Mouse (Mus musculus): ENCODE results near the gene Klhdc1.

DNA sequence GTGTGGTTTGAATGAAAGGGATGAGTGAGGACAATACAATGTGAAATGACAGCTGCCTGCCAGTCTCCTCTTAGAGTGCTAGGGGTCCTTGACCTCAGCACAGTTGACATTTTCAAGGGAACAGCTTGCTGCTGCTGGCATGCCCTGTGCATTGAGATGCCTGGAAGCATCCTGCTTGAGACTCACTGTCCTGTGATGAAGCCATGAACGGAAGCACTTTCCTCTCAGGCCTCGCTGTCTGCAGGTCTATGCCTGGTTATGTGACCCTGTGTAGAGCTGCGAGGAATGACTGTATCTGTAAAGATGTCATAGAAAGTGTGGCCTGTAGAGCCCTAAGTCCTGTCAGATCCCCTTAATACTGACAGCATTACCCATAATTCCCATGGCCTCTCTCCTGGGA is 24.1 kb downstream of the Klhdc1 start:
- no peak for TF ChIP-seq TAL1 (IDR thresholded peaks at IDR 0.05; ENCODE audit: low read length)
- TF ChIP-seq POLR2A (IDR thresholded peaks at IDR 0.05; ENCODE audit: control insufficient read depth in 1 of 2, insufficient read depth in 1 of 2, low read depth in 1 of 2, low read length in 2 of 2, poor library complexity in 1 of 2), result no peak
- no peak for TF ChIP-seq TCF12 (IDR thresholded peaks at IDR 0.05; ENCODE audit: low read depth, low read length)

Measured in MEL (cell line).